Mouse (Mus musculus) cerebellum, adult 2 months (tissue): ENCODE measurements around the gene Dusp19.

Experiments
- CTCF ChIP-seq: fragments of 200-500 bp; IDR thresholded peaks from 2 replicates; pipeline ENCODE4 v1.5.1; 2011; ENCODE audit warnings: low read depth, mild to moderate bottlenecking, control low read depth, low read length, moderate library complexity, borderline replicate concordance; ENCODE audit not compliant: insufficient read depth
- POLR2A ChIP-seq: fragments of 200-500 bp; IDR thresholded peaks from 2 replicates; pipeline ENCODE4 v1.6.1; 2011; ENCODE audit warnings: low read length, control low read depth, borderline replicate concordance; ENCODE audit not compliant: insufficient read depth

GRCm38 (mm10) chr2:80639398-80639797 is 22.6 kb downstream of the Dusp19 start:
- TF ChIP-seq POLR2A (no peak), CTCF (no peak)
